Comparison of ENCODE assay signal across 8 mouse cellular contexts in the genomic region with DNA sequence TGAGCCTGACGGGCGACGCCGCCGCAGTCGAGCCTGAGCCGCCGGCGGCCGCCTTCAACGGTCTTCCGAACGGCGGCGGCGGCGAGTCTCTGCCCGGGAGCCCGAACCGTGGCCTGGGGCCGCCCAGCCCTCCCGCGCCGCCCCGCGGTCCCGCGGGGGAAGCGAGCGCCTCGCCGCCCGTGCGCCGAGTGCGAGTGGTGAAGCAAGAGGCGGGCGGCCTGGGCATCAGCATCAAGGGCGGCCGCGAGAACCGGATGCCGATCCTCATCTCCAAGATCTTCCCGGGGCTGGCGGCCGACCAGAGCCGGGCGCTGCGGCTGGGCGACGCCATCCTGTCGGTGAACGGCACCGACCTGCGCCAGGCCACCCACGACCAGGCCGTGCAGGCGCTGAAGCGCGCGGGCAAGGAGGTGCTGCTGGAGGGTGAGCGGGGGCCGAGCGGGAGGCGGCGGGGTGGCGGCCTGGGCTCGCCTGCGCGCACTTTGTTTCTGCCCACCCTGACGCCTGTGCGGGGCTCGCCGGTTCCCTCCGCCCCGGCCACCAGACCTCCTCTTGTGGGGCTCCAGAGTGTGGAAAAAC. TPM values are rescaled to one million over a fixed set of nuclear protein-coding genes. Genes with fewer than 3 reads are reported as not detected.
A peak's percentile ranks its signal among the peaks of the same experiment; 100 is the strongest.
DNase-seq lines count a peak whose midpoint lies in the region; ATAC-seq and TF ChIP-seq lines count a peak whose summit lies in the region.

No protein-coding gene starts in this region.

- peak; percentile 29 for ATAC-seq in Patski
- ATAC-seq in limb, embryonic 11.5 days (ENCODE audit: insufficient number of reproducible peaks, low FRiP score, low TSS enrichment, low read depth), result peak; percentile 61
- peak; percentile 81 for ATAC-seq in midbrain, embryonic 11.5 days (ENCODE audit: low FRiP score)
- ATAC-seq in megakaryocyte-erythroid progenitor cell, adult 5-6 weeks (replicated peaks; ENCODE audit: low FRiP score, low TSS enrichment, poor library complexity, severe bottlenecking), result no peak

- H3K27me3 ChIP-seq in Patski, result no peaks in the 10 kb centered on the region
- no peaks in the 10 kb centered on the region for H3K27me3 ChIP-seq in limb, embryonic 11.5 days (ENCODE audit: control insufficient read depth, insufficient read depth, low read length)
- peaks cover 4% of the 10 kb centered on the region; the same call in 1 of the 2 replicates for H3K27me3 ChIP-seq in midbrain, embryonic 11.5 days (ENCODE audit: control insufficient read depth, insufficient read depth, low read length)
- no peaks in the 10 kb centered on the region for H3K27me3 ChIP-seq in small intestine, adult 2 months (ENCODE audit: control insufficient read depth, insufficient read depth, low read length)

- H3K36me3 ChIP-seq in limb, embryonic 11.5 days (ENCODE audit: control insufficient read depth, insufficient read depth, low read length), result no peaks in the 10 kb centered on the region
- H3K36me3 ChIP-seq in midbrain, embryonic 11.5 days (ENCODE audit: control insufficient read depth, insufficient read depth, low read length), result no peaks in the 10 kb centered on the region
- no peaks in the 10 kb centered on the region for H3K36me3 ChIP-seq in small intestine, adult 2 months (ENCODE audit: control insufficient read depth, insufficient read depth, low read length)

- H3K4me2 ChIP-seq in limb, embryonic 11.5 days (ENCODE audit: low read depth, severe bottlenecking), result peak overlapping the region; percentile 55
- H3K4me2 ChIP-seq in midbrain, embryonic 11.5 days, result peak overlapping the region; percentile 73

- H3K9me3 ChIP-seq in limb, embryonic 11.5 days (ENCODE audit: control insufficient read depth, low read length), result no peaks in the 10 kb centered on the region
- H3K9me3 ChIP-seq in midbrain, embryonic 11.5 days (ENCODE audit: control insufficient read depth, low read length), result no peaks in the 10 kb centered on the region

- TF ChIP-seq POLR2A in small intestine, adult 2 months (IDR thresholded peaks at IDR 0.05; ENCODE audit: low read depth, low read length), result no peak

- peak overlapping the region; percentile 67 for H3K4me3 ChIP-seq in limb, embryonic 11.5 days (ENCODE audit: low read depth, low read length)
- peak overlapping the region; percentile 87 for H3K4me3 ChIP-seq in midbrain, embryonic 11.5 days (ENCODE audit: low read depth, low read length)
- H3K4me3 ChIP-seq in small intestine, adult 2 months (ENCODE audit: low read depth, low read length), result peak overlapping the region; percentile 88

- CTCF ChIA-PET in Patski (lab: Charles Lee), result interaction anchor here (1.1 to 1.5 kb wide), 3 partner anchors 37 to 66 kb away, joined by 3 to 5 read pairs (median 3); no protein-coding TSS in a partner anchor

- H3K4me1 ChIP-seq in limb, embryonic 11.5 days (ENCODE audit: control insufficient read depth, insufficient read depth, low read length), result peaks cover 17% of the 10 kb centered on the region
- peaks cover 16% of the 10 kb centered on the region; the same call in 1 of the 2 replicates for H3K4me1 ChIP-seq in midbrain, embryonic 11.5 days (ENCODE audit: control insufficient read depth, insufficient read depth, low read length)
- peaks cover 2% of the 10 kb centered on the region; the same call in 1 of the 2 replicates for H3K4me1 ChIP-seq in small intestine, adult 2 months (ENCODE audit: control insufficient read depth, insufficient read depth, insufficient read length, low read length)

- peak overlapping the region; percentile 93 for H3K9ac ChIP-seq in limb, embryonic 11.5 days (ENCODE audit: low read length)
- H3K9ac ChIP-seq in midbrain, embryonic 11.5 days (ENCODE audit: low read length), result peak overlapping the region; percentile 94

- under 1% methylated on average over 74 of the region's 76 CpGs for WGBS in limb, embryonic 11.5 days
- WGBS in midbrain, embryonic 11.5 days, result under 1% methylated on average over 75 of the region's 76 CpGs
- under 1% methylated on average over 75 of the region's 76 CpGs for WGBS in small intestine, adult 2 months

- in situ Hi-C loops in Patski (cut with MboI; ENCODE audit: low pct_unique_long_range_greater_than_20kb), result no loop called here

- no peak for TF ChIP-seq CTCF in Patski (IDR thresholded peaks at IDR 0.05)
- no peak for TF ChIP-seq CTCF in small intestine, adult 2 months (IDR thresholded peaks at IDR 0.05; ENCODE audit: extremely low read depth, insufficient read length, insufficient replicate concordance, low read depth, low read length)

- POLR2A ChIA-PET in Patski (lab: Charles Lee), result interaction anchor here (0.6 to 1.5 kb wide), 9 partner anchors 20 to 196 kb away, joined by 3 to 11 read pairs (median 5); partner anchors contain the start of gene Tmed6

- no peak for DNase-seq in Patski (ENCODE audit: low read depth, low spot score)
- peak; percentile 56 to 73 for DNase-seq in cerebellum, adult 18-20 months
- DNase-seq in frontal cortex, postnatal 25 days (ENCODE audit: low spot score in 2 of 2), result peak; percentile 19 to 28
- DNase-seq in induced T-regulatory cell, adult 2 months (ENCODE audit: low read depth), result peak; percentile 67
- DNase-seq in limb, embryonic 11.5 days (ENCODE audit: low spot score), result peak; percentile 67
- DNase-seq in midbrain, embryonic 11.5 days (ENCODE audit: low spot score, missing footprints), result peak; percentile 96

- H3K27ac ChIP-seq in limb, embryonic 11.5 days (replicated peaks; ENCODE audit: low read depth, low read length), result peak overlapping the region; percentile 84
- H3K27ac ChIP-seq in midbrain, embryonic 11.5 days (ENCODE audit: low read depth, low read length), result peak overlapping the region; percentile 75
- H3K27ac ChIP-seq in small intestine, adult 2 months (ENCODE audit: insufficient read depth, low read depth, low read length), result peak overlapping the region; percentile 68

RNA-seq across cellular contexts. Expression of gene Sntb2, which starts 0.4 kb away (rescaled TPM):
- polyA plus RNA-seq in Patski (2021), result 33.4 TPM
- polyA plus RNA-seq in limb, embryonic 11.5 days (2014; fragmentation: Nextera tagmentation; extraction: Ambion mirVana), result 10.7 and 12.9 TPM in 2 replicates
- 5.9 and 6.2 TPM in 2 replicates for polyA plus RNA-seq in midbrain, embryonic 11.5 days (2014; fragmentation: Nextera tagmentation; extraction: Ambion mirVana)
- polyA plus RNA-seq in small intestine, adult 2 months (2012; rRNA removed), result 2.1 and 2.7 TPM in 2 replicates
- total RNA-seq in megakaryocyte-erythroid progenitor cell, adult 5-6 weeks (2014; fragmentation: Nextera tagmentation), result 0.26 and 0.49 TPM in 2 replicates
- total RNA-seq in megakaryocyte-erythroid progenitor cell, adult 5-6 weeks (2017), result 0.34 and 0.52 TPM in 2 replicates

RNA-seq across cellular contexts. Expression of gene Utp4, which starts 42.6 kb away (rescaled TPM):
- 47.0 TPM for polyA plus RNA-seq in Patski (2021)
- 82.6 and 89.6 TPM in 2 replicates for polyA plus RNA-seq in limb, embryonic 11.5 days (2014; fragmentation: Nextera tagmentation; extraction: Ambion mirVana)
- polyA plus RNA-seq in midbrain, embryonic 11.5 days (2014; fragmentation: Nextera tagmentation; extraction: Ambion mirVana), result 72.7 and 73.6 TPM in 2 replicates
- 4.4 and 7.7 TPM in 2 replicates for polyA plus RNA-seq in small intestine, adult 2 months (2012; rRNA removed)
- 75.1 and 84.5 TPM in 2 replicates for total RNA-seq in megakaryocyte-erythroid progenitor cell, adult 5-6 weeks (2014; fragmentation: Nextera tagmentation)
- 73.7 and 79.4 TPM in 2 replicates for total RNA-seq in megakaryocyte-erythroid progenitor cell, adult 5-6 weeks (2017)
